Mouse (Mus musculus) heart, postnatal 25 days (tissue): Measurements from ENCODE around the gene Nkx2-4. TPM values are rescaled to one million over a fixed set of nuclear protein-coding genes. Genes with fewer than 3 reads are reported as not detected.

ENCODE experiments used
- DNase-seq: peaks from one replicate; pipeline ENCODE4 v3.0.0; 2022; ENCODE audit warnings: low spot score
- intact Hi-C: fragments of 180-260 bp; cut with DNase I; formaldehyde crosslinking; loops from one replicate; pipeline ENCODE4 v1.15.1; 2025
- total RNA-seq, 2 experiments: library from RNA; stranded (reverse); gene quantifications; 2 replicates each; pipeline ENCODE4 v1.2.3; 2021

The Nkx2-4 gene
- not detected for total RNA-seq

DNA sequence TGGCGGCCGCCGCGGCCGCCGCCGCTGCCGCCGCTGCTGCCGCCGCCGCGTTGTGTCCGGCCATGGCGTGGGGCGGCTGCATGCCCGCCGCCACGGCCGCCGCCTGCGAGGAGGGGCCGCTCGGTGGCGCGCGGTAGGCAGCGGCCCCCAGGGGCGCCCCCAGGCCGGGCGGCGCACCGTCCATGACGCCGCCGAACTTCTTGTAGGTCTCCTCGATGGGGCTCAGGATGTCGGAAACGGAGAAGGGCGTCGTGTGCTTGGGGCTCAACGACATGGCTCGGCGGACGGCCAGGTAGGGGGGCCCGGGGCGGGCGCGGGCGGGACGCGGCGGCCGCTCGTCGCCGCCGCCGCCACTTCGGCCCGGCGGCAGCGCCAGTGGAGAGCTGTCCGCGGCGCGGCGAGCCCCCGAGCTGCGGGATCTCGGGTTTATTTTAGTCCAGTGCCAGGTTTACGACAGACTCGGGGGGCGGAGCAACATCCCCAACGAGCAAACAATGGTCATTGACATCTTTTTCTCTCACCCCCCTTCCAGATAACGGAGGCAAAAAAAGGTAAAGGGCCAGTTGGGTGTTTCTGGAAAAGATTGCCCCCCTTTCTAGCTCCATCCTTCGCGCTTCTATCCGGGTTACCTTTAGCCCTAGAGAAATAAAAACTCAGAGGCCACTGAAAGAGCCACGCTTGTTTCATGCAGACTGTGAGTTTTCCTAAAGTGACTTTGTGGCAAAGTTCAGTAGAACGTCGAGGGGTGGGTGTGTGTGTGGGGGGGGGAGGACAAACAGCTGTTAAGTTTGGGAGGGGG is at the start of gene Nkx2-4:
Gene Nkx2-4, minus strand, starts transcription at position 374 of the 799 bp plus-strand sequence.
- no peak for DNase-seq
- intact Hi-C loops = loop anchor here (5.0 to 10.0 kb wide), 5 partner anchors 102 to 950 kb away; partner anchors contain the start of genes Insm1 and Pax1

DNA sequence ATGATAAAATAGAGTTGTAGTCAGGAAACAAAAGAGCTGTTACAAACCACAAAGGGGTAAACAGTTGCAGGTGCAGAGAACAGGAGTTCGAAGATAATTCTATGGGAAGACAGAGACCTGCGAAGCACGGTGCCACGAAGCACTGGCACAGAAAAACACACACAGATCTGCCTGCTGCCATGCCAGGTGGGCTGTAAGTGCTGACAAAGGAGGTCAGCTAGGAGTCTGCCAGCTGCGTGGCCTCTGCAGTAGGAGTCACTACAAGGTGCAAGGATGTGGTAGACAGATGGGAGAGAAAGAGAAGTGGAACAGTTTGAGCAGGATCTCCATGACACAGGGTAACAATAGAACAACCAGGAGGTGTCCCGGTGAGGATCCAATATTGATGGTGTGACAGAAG is 42.1 kb upstream of the Nkx2-4 start:
- DNase-seq = no peak
- intact Hi-C loops = no loop called here

DNA sequence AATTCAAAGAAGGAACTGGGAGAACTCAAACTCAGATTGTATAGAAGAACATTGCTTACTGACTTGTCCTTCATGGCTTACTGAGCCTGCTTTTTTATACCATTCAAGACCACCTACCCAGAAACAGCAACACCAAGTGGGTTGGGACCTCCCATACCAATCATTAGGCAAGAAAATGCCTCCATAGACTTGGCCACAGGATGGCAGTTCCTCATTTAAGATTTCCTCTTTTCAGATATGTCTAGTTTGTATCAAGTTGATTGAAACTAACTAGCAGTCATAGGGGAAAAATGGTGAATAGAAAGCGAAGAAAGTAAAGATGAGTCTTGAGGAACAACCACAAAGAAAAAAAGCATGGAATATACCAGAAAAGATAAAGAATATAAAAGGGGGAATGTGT is 34.5 kb upstream of the Nkx2-4 start:
- no peak for DNase-seq
- intact Hi-C loops = no loop called here

DNA sequence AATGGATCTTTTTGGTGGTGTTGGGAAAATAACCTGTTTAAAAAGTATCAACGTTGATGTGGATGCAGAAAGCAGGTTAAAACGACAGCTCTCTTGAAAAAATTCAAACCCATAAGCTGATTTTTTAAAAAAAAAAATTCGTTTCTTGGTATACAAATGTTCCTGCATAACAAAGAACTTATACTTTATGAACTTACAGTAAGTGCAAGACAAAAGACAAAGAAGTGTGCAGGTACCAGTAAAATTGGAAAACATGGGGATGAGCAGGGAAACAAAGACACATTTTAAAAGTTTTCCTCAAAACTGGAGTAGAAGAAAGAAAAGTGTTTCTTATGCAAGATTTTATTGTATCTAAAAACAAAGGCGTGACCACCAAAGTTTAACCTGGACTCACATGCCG is 1.2 kb upstream of the Nkx2-4 start:
- intact Hi-C loops = loop anchor here (5.0 to 10.0 kb wide), 5 partner anchors 101 to 948 kb away; partner anchors contain the start of genes Insm1 and Pax1
- no peak for DNase-seq

DNA sequence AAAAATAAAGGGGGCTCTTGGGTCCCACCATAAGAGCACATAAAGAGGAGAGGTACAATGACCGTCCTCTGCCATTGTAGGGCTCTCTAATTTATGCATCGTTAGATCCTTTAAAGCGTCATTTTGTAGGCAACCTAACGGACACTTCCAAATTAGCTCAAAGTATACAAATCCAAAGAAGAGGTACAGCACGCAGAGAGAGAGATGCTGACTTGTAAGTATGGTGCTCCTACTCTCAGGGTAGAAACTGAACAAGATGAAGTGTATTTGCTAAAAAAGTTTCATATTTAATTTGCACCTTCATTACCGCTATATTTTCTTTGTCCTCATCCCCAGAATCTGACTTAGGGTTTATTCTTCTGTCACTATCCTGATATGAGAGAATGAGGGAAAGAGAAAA is 692 bp upstream of the Nkx2-4 start:
- no peak for DNase-seq

DNA sequence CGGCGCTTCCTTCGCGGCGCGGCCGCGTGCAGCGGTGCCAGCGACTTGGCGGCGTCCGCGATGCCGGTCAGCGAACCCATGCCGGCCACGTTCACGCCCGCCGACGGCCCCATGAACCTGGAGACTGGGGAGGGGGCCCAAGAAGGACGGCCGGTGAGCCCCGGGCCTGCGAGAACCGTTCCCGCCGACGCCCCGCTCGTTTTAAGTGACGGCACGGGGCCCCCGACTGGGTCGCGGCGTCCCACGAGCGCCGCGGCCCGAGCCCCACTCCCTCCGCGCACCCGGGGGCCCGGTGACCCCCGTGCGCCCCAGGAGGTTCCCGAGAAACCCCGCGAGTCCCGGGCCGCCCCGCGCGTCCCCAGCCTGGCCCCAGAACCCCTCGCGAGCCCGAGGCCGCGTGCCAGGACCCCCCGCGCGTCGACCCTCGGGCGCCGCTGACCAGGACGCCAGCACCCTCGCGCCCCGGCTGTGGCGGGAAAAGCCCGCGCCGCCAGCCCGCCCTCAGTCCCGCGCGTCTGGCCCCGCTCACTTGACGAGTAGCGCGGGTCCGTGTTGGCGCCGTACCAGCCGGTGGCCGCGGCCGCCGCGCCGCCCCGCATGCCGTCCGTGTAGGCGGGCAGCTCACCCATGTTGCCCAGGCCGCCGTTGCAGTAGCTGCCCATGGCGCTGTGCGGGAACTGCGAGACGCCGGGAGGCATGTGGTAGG is 726 bp downstream of the Nkx2-4 start:
- intact Hi-C loops = loop anchor here (5.0 to 10.0 kb wide), 5 partner anchors 103 to 950 kb away; partner anchors contain the start of genes Insm1 and Pax1
- no peak for DNase-seq

More for the DNA sequence above, 692 bp upstream of the Nkx2-4 start:
- intact Hi-C loops = loop anchor here (5.0 to 10.0 kb wide), 5 partner anchors 101 to 949 kb away; partner anchors contain the start of genes Insm1 and Pax1

DNA sequence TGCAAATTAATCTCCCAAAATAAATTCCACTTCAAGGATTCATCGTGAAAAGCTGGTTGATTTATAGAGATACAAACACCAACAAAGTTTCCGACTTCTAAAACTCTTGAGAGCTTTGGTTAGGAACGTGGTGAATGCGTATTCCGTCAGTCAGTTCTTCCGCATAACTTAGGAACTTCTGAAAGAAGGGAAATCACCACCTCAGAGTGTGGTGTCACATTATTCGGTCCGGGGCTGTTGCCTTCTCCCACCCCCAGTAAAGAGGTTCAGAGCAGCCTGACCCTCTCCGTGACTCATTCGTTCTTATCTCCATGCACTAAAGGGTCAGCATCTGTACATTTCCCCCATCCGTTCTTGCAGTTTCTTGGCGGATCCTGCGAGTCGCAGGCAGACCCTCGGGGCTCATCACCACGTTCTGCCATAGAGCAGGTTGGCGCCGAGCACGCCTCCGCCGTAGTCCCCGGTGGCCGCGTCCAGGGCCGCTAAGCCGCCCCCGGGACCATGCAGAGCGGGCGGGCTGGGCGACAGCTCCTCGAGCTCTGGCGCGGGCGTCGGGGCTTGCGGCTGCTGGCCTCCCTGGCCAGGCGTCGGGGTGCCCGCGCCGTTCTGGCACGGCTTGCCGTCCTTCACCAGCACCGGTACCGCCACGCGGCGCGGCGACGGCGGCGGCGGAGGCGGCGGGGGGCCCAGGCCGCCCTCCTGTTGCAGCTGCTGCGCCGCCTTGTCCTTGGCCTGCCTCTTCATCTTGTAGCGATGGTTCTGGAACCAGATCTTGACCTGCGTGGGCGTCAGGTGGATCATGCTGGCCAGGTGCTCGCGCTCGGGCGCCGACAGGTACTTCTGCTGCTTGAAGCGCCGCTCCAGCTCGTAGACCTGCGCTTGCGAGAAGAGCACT is 1.5 kb downstream of the Nkx2-4 start:
- intact Hi-C loops = loop anchor here (10.0 kb wide), 2 partner anchors 859 to 951 kb away; partner anchors contain the start of gene Insm1
- no peak for DNase-seq

DNA sequence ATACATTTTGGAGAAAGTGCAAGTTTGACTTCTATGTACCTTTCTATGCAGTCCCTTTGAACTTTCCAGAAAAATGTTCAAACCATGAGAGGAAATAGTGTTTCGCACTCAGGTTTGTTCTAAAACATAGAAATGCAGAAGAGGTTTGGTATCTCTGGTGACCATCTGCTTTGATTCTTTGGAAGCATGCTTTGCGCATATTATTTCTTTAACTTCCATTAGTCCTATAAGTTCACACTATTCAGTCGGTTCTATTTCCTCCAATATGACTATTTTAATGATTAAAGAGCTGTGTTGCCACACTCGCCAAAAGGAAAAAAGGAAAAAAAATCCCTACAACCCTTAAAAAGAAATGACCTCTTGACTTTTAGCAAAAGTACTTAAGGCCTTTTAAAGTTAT is 2.9 kb downstream of the Nkx2-4 start:
- intact Hi-C loops = loop anchor here (10.0 kb wide), 2 partner anchors 858 to 952 kb away; partner anchors contain the start of gene Insm1
- DNase-seq = no peak

DNA sequence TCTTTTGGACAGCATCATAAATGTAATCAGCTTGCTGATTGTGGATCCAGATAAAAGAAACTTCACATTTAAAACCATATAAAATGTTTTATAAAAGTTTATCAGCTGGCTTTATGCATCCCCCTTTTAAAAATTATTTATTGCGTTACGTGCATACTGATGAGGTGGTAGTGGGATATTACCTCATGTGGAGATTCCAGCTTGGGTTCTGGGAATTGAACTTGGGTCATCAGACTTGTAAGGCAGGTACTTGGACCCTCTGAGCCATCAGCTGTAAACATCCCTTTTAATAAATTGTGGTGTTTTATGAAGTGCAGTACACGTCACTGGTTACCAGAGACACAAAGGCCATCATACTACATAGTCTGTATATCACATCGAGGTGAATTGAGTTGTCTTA is 10.8 kb downstream of the Nkx2-4 start:
- intact Hi-C loops = loop anchor here (10.0 kb wide), 1 partner anchor 110 kb away; no protein-coding TSS in a partner anchor
- DNase-seq = no peak

DNA sequence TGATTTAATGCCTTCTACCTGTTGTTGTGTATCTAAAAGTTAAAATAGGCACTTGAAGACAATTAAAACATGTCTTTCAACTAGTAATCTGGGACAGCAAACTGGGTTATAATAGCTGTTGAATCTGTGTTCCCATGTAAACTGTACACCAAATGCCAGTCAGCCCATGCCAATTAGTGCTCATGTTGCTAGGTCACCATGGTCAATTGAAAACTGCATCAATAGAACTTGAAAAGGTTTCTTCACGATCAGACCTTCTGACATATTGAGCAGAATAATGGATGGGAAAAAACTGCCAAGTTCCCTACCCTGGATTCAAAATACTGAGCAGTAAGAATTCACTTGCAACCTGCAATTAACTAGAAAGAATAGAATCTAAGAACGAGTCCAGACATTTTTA is 11.3 kb downstream of the Nkx2-4 start:
- intact Hi-C loops = loop anchor here (10.0 kb wide), 1 partner anchor 109 kb away; no protein-coding TSS in a partner anchor
- no peak for DNase-seq

DNA sequence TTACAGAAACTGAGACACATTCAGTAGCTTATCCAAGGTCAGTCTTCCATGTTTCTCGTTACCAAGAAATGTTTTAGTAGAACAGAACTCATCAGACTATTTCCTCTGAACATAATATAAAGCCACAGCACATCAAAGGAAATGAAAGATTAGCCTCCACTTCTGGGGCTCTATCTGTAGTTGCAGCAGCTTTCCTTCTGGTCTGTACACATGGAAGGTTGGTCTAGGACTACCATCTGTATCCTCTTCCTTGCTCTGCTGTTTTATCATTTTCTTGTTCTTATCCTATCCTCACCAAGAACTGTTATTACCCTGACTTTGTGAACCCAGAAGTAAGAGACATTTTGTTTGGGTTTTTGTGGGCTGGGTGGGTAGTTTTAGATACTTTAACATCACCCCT is 14.9 kb downstream of the Nkx2-4 start:
- intact Hi-C loops = loop anchor here (10.0 kb wide), 1 partner anchor 106 kb away; no protein-coding TSS in a partner anchor
- DNase-seq = no peak

DNA sequence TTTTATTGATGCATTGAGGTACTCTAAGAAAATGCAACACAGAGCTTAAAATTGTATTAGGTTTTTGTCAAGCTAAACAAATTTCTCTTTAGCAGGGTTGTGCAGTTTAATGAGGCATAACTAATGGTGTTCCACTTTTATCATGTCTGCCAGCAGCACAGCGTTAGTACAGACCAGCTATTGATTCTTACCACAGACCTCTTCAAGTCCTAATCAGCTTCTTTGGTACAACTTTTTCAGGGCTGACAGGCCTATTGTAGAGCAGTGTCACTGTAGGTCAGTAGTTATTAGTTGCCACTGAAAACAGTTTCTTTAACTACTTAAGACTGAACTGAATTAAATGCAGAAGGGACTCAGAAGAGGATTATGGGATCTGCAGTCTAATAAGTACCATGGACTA is 16.2 kb downstream of the Nkx2-4 start:
- intact Hi-C loops = no loop called here
- no peak for DNase-seq

DNA sequence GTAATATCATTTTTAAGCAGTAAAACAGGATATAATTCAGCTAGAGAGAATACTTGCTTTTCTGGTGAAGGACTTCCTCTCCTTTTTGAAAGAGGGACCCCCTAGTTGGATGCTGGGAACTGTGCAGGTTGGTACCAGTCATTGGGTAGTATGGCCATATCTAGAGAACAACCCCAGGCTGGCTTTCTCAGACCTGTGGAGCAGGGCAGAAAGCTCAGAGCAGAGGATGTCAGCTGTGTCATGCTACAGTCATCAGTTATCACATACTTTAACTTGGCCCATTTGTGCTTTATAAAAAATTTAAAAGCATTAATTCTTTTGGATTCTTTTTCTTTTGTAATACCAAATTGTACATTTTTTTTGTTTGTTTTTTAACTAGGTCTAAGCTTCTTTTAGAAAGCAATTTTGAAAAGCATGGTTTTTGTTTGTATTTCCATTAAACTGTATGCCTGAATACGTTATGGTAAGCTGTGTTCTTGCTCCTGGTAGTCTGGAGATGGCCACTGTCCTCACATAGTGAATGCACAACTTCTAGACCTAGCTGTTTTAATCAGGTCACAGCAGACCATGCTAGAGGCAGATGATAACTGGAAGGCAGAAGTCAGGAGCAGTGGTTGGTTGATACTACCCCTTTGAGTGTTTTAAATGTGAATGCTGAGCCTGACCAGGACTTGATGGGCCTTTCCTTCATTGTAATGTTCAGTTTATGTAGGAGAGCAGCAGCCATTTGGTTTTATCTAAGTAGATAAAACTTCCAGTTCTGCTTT is 17.6 kb downstream of the Nkx2-4 start:
- intact Hi-C loops = no loop called here
- DNase-seq = no peak

DNA sequence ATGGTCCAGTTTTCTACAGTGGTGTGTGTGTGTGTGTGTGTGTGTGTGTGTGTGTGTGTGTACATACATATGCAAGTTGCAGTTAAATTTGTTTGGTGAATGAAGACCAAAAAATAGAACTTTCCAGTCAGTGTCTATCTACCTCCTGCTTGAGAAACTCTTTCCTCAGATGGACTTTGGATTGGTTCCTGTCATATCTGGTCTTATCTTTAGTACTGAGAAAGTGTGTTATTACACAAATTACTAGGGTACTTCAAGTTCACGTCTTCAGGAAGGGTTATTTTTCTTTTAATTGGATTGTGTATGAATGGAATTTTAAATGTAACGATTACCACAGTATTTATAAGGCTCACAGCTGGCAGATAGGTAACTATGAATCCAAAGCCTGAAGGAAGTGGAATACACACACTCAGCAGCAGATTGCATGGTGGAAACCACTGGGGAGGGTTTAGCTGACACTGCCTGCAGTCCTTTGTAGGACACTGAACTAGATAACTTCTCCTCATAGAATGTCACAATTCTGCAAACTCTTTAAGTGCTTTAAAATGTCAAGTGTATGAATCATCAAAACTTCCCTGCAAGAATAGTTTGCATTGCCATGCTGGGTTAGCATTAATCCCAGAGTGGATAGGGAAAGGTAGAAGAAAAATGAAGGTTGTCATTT is 31.9 kb downstream of the Nkx2-4 start:
- intact Hi-C loops = no loop called here
- no peak for DNase-seq

DNA sequence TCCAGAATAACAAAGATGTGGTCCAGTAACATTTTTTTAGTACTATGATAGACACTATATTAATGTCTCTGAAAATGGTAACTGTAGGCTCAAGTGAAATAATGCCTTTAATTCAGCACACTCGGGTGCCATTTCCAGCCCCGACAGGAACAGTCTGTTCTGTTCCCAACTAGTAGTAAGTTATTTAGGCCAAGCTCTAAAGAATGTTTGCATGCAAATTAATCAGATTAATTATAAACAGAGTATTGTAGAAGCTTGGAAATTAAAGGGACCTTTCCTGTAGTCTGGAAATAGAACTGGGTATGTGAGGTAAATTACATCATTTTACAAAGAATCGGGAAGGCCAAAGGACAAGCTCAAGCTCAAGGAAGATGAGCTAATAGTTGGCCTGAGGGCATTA is 38.2 kb downstream of the Nkx2-4 start:
- DNase-seq = no peak
- intact Hi-C loops = no loop called here

DNA sequence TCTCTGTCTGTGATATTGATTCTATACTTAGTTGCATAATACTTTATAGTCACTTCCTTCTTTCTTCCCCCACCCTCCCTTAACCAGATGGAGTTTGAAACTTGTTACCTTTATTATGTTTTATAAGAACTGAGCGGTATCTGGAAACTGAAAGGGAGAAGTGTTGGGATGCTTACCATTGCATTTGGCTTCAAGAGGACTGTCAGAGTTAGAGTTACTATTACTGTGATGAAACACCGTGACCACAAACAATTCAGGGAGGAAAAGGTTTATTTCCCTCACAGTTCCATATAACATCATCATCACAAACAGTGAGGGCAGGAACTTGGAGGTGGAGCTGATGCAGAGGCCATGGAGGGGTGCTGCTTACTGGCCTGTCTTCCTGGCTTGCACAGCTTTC is 49.4 kb downstream of the Nkx2-4 start:
- DNase-seq = no peak
- intact Hi-C loops = no loop called here
